Mouse (Mus musculus): Measurements from ENCODE around the gene Bex3. TPM values are rescaled to one million over a fixed set of nuclear protein-coding genes. Genes with fewer than 3 reads are reported as not detected.
"Not testable (repeated sequence)": the region's sequence is repeated elsewhere in the genome, so short reads cannot be mapped to it uniquely, and the experiment has no call there.

Gene Bex3
- polyA plus RNA-seq, 1 experiment from 2014 or later, result 661 TPM

GRCm38 (mm10) chrX:136270393-136271111, 499 bp downstream of the Bex3 start:
- H3K4me3 ChIP-seq, result peak overlapping the region; percentile 44
- not testable (repeated sequence) for H3K36me3 ChIP-seq

DNA sequence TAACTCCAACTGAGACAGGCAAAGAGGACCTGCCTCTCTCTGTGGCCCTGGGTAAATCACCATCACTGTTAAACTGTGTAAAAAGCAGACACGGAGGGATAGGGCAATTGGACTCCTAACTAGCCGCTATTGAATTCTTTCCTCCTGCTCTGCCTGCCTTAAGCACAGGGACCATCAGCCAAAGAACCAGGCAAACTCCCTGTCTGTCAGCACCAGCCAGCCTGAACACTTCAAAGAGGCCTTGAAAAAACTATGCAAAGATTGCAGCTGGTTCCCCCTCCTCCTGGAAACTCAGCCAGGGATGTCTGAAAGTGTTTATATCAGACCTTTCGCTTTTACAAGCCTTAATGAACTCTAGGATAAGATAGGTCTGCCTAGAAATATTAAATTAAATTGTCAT, 4.5 kb downstream of the Bex3 start:
- no peaks in the 10 kb centered on the region for H3K9me3 ChIP-seq
- H3K36me3 ChIP-seq, result no peaks in the 10 kb centered on the region
- ATAC-seq (ENCODE audit: low FRiP score, low read depth), result no peak
- no peak overlapping the region for H3K4me2 ChIP-seq (replicated peaks)
- no peak overlapping the region for H3K9ac ChIP-seq
- 22% methylated on average over 3 of the region's 3 CpGs for WGBS
- H3K27ac ChIP-seq, result no peak overlapping the region
- H3K27me3 ChIP-seq (replicated peaks), result no peaks in the 10 kb centered on the region
- no peaks in the 10 kb centered on the region for H3K4me1 ChIP-seq
- H3K4me3 ChIP-seq, result no peak overlapping the region

More at GRCm38 (mm10) chrX:136270393-136271111, 499 bp downstream of the Bex3 start:
- not testable (repeated sequence) for H3K4me1 ChIP-seq; H3K27ac ChIP-seq; H3K9me3 ChIP-seq; H3K27me3 ChIP-seq (replicated peaks)
- WGBS, result 19% methylated on average over 16 of the region's 60 CpGs
- ATAC-seq (ENCODE audit: low FRiP score, low read depth), result peak; percentile 83
- Histone ChIP-seq H3K9ac (peak overlapping the region; percentile 61), H3K4me2 (replicated peaks) (peak overlapping the region; percentile 56)

GRCm38 (mm10) chrX:136275386-136275785, 5.3 kb downstream of the Bex3 start:
- Histone ChIP-seq H3K27ac (no peak overlapping the region), H3K36me3 (no peaks in the 10 kb centered on the region), H3K9ac (no peak overlapping the region), H3K4me3 (no peak overlapping the region), H3K27me3 (replicated peaks) (no peaks in the 10 kb centered on the region), H3K4me2 (replicated peaks) (no peak overlapping the region), H3K9me3 (no peaks in the 10 kb centered on the region), H3K4me1 (no peaks in the 10 kb centered on the region)
- ATAC-seq (ENCODE audit: low FRiP score, low read depth), result no peak
- 37% methylated on average over 3 of the region's 3 CpGs for WGBS

GRCm38 (mm10) chrX:136277577-136277976, 7.5 kb downstream of the Bex3 start:
- no peak for ATAC-seq (ENCODE audit: low FRiP score, low read depth)
- no peaks in the 10 kb centered on the region for H3K36me3 ChIP-seq
- H3K9me3 ChIP-seq, result no peaks in the 10 kb centered on the region
- H3K4me2 ChIP-seq (replicated peaks), result no peak overlapping the region
- no peaks in the 10 kb centered on the region for H3K4me1 ChIP-seq
- WGBS, result 80% methylated on average over 7 of the region's 7 CpGs
- no peak overlapping the region for H3K4me3 ChIP-seq
- H3K27ac ChIP-seq, result no peak overlapping the region
- H3K27me3 ChIP-seq (replicated peaks), result no peaks in the 10 kb centered on the region
- H3K9ac ChIP-seq, result no peak overlapping the region

GRCm38 (mm10) chrX:136278401-136278800, 8.3 kb downstream of the Bex3 start:
- H3K27me3 ChIP-seq (replicated peaks), result no peaks in the 10 kb centered on the region
- H3K4me3 ChIP-seq, result no peak overlapping the region
- H3K4me2 ChIP-seq (replicated peaks), result no peak overlapping the region
- no peaks in the 10 kb centered on the region for H3K36me3 ChIP-seq
- H3K9ac ChIP-seq, result no peak overlapping the region
- no peaks in the 10 kb centered on the region for H3K9me3 ChIP-seq
- ATAC-seq (ENCODE audit: low FRiP score, low read depth), result no peak
- H3K4me1 ChIP-seq, result no peaks in the 10 kb centered on the region
- no peak overlapping the region for H3K27ac ChIP-seq

GRCm38 (mm10) chrX:136279410-136279809, 9.4 kb downstream of the Bex3 start:
- H3K9ac ChIP-seq, result no peak overlapping the region
- H3K36me3 ChIP-seq, result no peaks in the 10 kb centered on the region
- no peak overlapping the region for H3K4me2 ChIP-seq (replicated peaks)
- 91% methylated on average over 5 of the region's 5 CpGs for WGBS
- no peak overlapping the region for H3K4me3 ChIP-seq
- no peak for ATAC-seq (ENCODE audit: low FRiP score, low read depth)
- no peak overlapping the region for H3K27ac ChIP-seq
- H3K9me3 ChIP-seq, result no peaks in the 10 kb centered on the region
- no peaks in the 10 kb centered on the region for H3K27me3 ChIP-seq (replicated peaks)
- H3K4me1 ChIP-seq, result no peaks in the 10 kb centered on the region

GRCm38 (mm10) chrX:136290817-136291281, 20.8 kb downstream of the Bex3 start:
- H3K9ac ChIP-seq, result no peak overlapping the region
- peak; percentile 93 for ATAC-seq (ENCODE audit: low FRiP score, low read depth)
- no peaks in the 10 kb centered on the region for H3K27me3 ChIP-seq (replicated peaks)
- 19% methylated on average over 8 of the region's 8 CpGs for WGBS
- H3K27ac ChIP-seq, result no peak overlapping the region
- no peaks in the 10 kb centered on the region for H3K36me3 ChIP-seq
- H3K4me2 ChIP-seq (replicated peaks), result peak overlapping the region; percentile 46
- no peaks in the 10 kb centered on the region for H3K9me3 ChIP-seq
- no peak overlapping the region for H3K4me3 ChIP-seq
- H3K4me1 ChIP-seq, result no peaks in the 10 kb centered on the region

GRCm38 (mm10) chrX:136304295-136304694, 34.2 kb downstream of the Bex3 start:
- no peaks in the 10 kb centered on the region for H3K36me3 ChIP-seq
- H3K4me2 ChIP-seq (replicated peaks), result no peak overlapping the region
- no peaks in the 10 kb centered on the region for H3K9me3 ChIP-seq
- no peak overlapping the region for H3K27ac ChIP-seq
- no peaks in the 10 kb centered on the region for H3K4me1 ChIP-seq
- H3K27me3 ChIP-seq (replicated peaks), result no peaks in the 10 kb centered on the region
- H3K9ac ChIP-seq, result no peak overlapping the region
- no peak for ATAC-seq (ENCODE audit: low FRiP score, low read depth)
- no peak overlapping the region for H3K4me3 ChIP-seq

DNA sequence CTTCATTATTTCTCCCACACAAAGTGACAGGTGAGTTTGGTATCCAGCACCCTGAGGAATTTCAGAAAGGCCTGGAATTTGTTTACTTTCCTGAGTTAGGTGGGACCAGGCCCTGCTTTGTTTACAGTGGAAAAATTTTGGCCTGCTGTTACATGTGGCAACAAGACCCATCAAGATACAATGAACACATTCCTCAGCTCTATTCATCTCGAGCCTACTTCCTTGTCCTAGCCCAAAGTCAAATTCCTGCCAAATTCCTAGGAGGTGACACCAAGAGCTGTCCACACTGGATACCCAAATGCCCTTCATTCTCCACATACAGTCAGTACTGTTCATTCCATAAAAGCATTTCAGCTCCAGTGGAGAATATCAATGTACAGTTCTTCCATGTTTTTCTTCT, 36.1 kb downstream of the Bex3 start:
- Histone ChIP-seq H3K4me1 (no peaks in the 10 kb centered on the region), H3K9ac (no peak overlapping the region), H3K4me2 (replicated peaks) (no peak overlapping the region), H3K4me3 (no peak overlapping the region), H3K36me3 (no peaks in the 10 kb centered on the region), H3K27me3 (replicated peaks) (no peaks in the 10 kb centered on the region), H3K9me3 (no peaks in the 10 kb centered on the region), H3K27ac (no peak overlapping the region)
- no peak for ATAC-seq (ENCODE audit: low FRiP score, low read depth)
- WGBS, result 48% methylated on average over 1 of the region's 1 CpGs

GRCm38 (mm10) chrX:136313303-136313702, 43.2 kb downstream of the Bex3 start:
- Histone ChIP-seq H3K4me1 (no peaks in the 10 kb centered on the region), H3K27ac (no peak overlapping the region), H3K27me3 (replicated peaks) (no peaks in the 10 kb centered on the region), H3K9ac (no peak overlapping the region), H3K9me3 (no peaks in the 10 kb centered on the region), H3K36me3 (no peaks in the 10 kb centered on the region), H3K4me2 (replicated peaks) (no peak overlapping the region; the same call in 1 of the 2 replicates), H3K4me3 (no peak overlapping the region)
- WGBS, result 37% methylated on average over 4 of the region's 4 CpGs
- peak; percentile 70; the same call in 1 of the 2 replicates for ATAC-seq (ENCODE audit: low FRiP score, low read depth)

DNA sequence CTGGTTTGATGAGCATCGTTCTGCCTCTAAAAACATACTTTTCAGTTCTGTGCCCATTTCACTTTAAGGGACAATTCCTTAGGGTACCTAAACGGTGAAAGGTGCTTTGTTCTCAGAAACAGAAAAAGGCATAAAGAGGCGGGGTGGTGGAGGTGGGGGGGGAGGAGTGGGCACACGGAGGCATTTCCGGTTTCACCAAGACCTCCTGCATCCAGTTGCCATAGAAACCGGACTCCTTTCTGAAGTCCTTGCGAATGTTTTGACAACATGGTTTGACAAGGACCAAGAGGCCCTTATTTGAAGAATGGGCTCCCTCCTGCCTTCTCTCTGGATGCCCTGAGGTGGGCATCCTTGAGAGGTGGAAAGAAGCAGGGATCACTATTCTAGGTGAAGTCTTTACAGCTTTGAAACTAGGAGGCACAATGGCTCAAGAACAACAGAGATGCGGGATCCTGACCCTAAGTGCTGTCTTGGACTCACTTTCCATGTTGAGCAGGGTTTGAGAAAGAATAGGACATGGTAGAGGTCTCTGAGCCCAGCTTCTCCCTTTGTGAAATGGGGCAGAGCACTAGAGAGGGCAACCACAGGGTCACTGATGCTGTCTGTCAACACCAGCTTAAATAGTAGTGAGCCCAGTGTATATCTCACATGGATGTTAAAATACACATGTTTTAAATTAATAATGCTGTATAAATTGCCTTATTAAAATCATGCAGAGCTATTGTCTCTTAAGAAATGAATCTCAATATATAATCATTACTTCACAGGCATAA, 43.9 kb downstream of the Bex3 start:
- H3K9ac ChIP-seq, result no peak overlapping the region
- H3K36me3 ChIP-seq, result no peaks in the 10 kb centered on the region
- no peak overlapping the region for H3K27ac ChIP-seq
- 29% methylated on average over 8 of the region's 8 CpGs for WGBS
- no peak overlapping the region; the same call in 1 of the 2 replicates for H3K4me2 ChIP-seq (replicated peaks)
- no peaks in the 10 kb centered on the region for H3K4me1 ChIP-seq
- no peaks in the 10 kb centered on the region for H3K27me3 ChIP-seq (replicated peaks)
- H3K9me3 ChIP-seq, result no peaks in the 10 kb centered on the region
- H3K4me3 ChIP-seq, result no peak overlapping the region
- peak; percentile 63 for ATAC-seq (ENCODE audit: low FRiP score, low read depth)

DNA sequence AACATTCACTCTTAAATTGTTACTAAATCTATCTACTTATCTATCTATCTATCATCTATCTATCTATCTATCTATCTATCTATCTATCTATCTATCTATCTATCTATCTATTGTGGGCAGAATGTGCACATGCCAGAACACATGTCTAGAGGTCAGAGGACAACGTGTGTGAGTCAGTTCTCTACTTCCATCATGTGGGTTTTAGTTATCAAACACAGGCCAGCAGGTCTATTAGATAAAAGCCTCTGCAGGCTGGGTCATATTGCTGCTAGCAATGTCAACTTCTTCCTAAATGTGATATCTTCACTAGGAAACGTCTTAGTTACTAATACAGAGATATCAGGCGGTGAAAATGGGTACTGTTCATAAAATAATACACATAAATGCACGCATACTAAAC, 49.9 kb downstream of the Bex3 start:
- H3K27me3 ChIP-seq (replicated peaks), result no peaks in the 10 kb centered on the region
- no peak overlapping the region for H3K4me2 ChIP-seq (replicated peaks)
- 70% methylated on average over 4 of the region's 4 CpGs for WGBS
- no peak for ATAC-seq (ENCODE audit: low FRiP score, low read depth)
- no peaks in the 10 kb centered on the region for H3K9me3 ChIP-seq
- H3K36me3 ChIP-seq, result no peaks in the 10 kb centered on the region
- H3K4me1 ChIP-seq, result no peaks in the 10 kb centered on the region
- H3K27ac ChIP-seq, result no peak overlapping the region
- no peak overlapping the region for H3K9ac ChIP-seq
- H3K4me3 ChIP-seq, result no peak overlapping the region
